Mouse (Mus musculus) brain, embryonic 18.5 days (tissue): ENCODE measurements around the gene Gm20708.
A peak's percentile ranks its signal among the peaks of the same experiment; 100 is the strongest.
"Not testable (repeated sequence)": the region's sequence is repeated elsewhere in the genome, so short reads cannot be mapped to it uniquely, and the experiment has no call there.

ENCODE experiments used
- DNase-seq: peaks from one replicate; pipeline ENCODE4 v3.0.0-alpha.2; 2012; ENCODE audit warnings: low read depth, low spot score

Gene Gm20708

GRCm38 (mm10) chr11:117832086-117832969 is 22.9 kb downstream of the Gm20708 start:
- no peak for DNase-seq

GRCm38 (mm10) chr11:117833509-117833908 is 24.0 kb downstream of the Gm20708 start:
- DNase-seq, result not testable (repeated sequence)

- DNase-seq, result no peak
Observed at GRCm38 (mm10) chr11:117834086-117834485, 24.6 kb downstream of the Gm20708 start.

GRCm38 (mm10) chr11:117836306-117836705 is 26.8 kb downstream of the Gm20708 start:
- DNase-seq, result no peak

GRCm38 (mm10) chr11:117838572-117838971 is 29.1 kb downstream of the Gm20708 start:
- DNase-seq, result no peak

- DNase-seq, result no peak
Observed at GRCm38 (mm10) chr11:117839021-117839420, 29.6 kb downstream of the Gm20708 start.

GRCm38 (mm10) chr11:117840910-117841309 is 31.4 kb downstream of the Gm20708 start:
- no peak for DNase-seq

- DNase-seq, result no peak
Observed at GRCm38 (mm10) chr11:117843434-117843833, 34.0 kb downstream of the Gm20708 start.

- DNase-seq, result no peak
Observed at GRCm38 (mm10) chr11:117844997-117845396, 35.5 kb downstream of the Gm20708 start.

- no peak for DNase-seq
Observed at GRCm38 (mm10) chr11:117845651-117846050, 36.2 kb downstream of the Gm20708 start.

- no peak for DNase-seq
Observed at GRCm38 (mm10) chr11:117846640-117847039, 37.2 kb downstream of the Gm20708 start.

GRCm38 (mm10) chr11:117847593-117848215 is 38.2 kb downstream of the Gm20708 start:
- DNase-seq, result no peak

- DNase-seq, result no peak
Observed at GRCm38 (mm10) chr11:117848271-117848984, 39.0 kb downstream of the Gm20708 start.

- peak; percentile 90 for DNase-seq
Observed at GRCm38 (mm10) chr11:117848985-117849671, 39.7 kb downstream of the Gm20708 start, which contains the start of gene Birc5. TSS of gene Birc5 (plus strand) at chr11:117849251.

- DNase-seq, result no peak
Observed at GRCm38 (mm10) chr11:117852875-117853274, 43.4 kb downstream of the Gm20708 start.

GRCm38 (mm10) chr11:117854241-117854640 is 44.8 kb downstream of the Gm20708 start:
- DNase-seq, result no peak

- DNase-seq, result no peak
Observed at GRCm38 (mm10) chr11:117855360-117855759, 45.9 kb downstream of the Gm20708 start.

- no peak for DNase-seq
Observed at GRCm38 (mm10) chr11:117855975-117856374, 46.5 kb downstream of the Gm20708 start.

- DNase-seq, result no peak
Observed at GRCm38 (mm10) chr11:117857462-117857861, 48.0 kb downstream of the Gm20708 start.

- no peak for DNase-seq
Observed at GRCm38 (mm10) chr11:117858392-117858791, 48.9 kb downstream of the Gm20708 start.

- DNase-seq, result no peak
Observed at GRCm38 (mm10) chr11:117860601-117861000, 51.1 kb downstream of the Gm20708 start, which contains the start of gene Tmem235. TSS of gene Tmem235 (plus strand) at chr11:117860752.
